Mouse (Mus musculus) spleen, adult 2 months (tissue): ENCODE data around the gene Flnb. TPM values are rescaled to one million over a fixed set of nuclear protein-coding genes. Genes with fewer than 3 reads are reported as not detected.

Experiments
- DNase-seq, 2 experiments: peaks; one replicate each; pipeline versions ENCODE4 v3.0.0 to v3.0.0-alpha.2; 2012 to 2021; ENCODE audit warnings: low spot score in 2 of 2, low read depth in 1 of 2
- H3K27ac ChIP-seq: fragments of 200-500 bp; 2 replicates; pipeline ENCODE4 v1.5.1; 2012; ENCODE audit warnings: low read length, inconsistent platforms; ENCODE audit not compliant: insufficient read depth
- H3K27me3 ChIP-seq: fragments of 200-500 bp; 2 replicates; pipeline ENCODE4 v1.6.1; 2012; ENCODE audit warnings: mild to moderate bottlenecking, moderate library complexity, low read length, inconsistent platforms; ENCODE audit not compliant: control insufficient read depth, insufficient read depth
- H3K36me3 ChIP-seq: fragments of 200-500 bp; 2 replicates; pipeline ENCODE4 v1.6.1; 2012; ENCODE audit warnings: mild to moderate bottlenecking, low read length, inconsistent platforms; ENCODE audit not compliant: control insufficient read depth, insufficient read depth
- H3K4me1 ChIP-seq: fragments of 200-500 bp; 2 replicates; pipeline ENCODE4 v1.6.1; 2011; ENCODE audit warnings: inconsistent platforms; ENCODE audit not compliant: control insufficient read depth, insufficient read depth, insufficient read length
- H3K4me3 ChIP-seq: fragments of 200-500 bp; 2 replicates; pipeline ENCODE4 v1.5.1; 2011; ENCODE audit warnings: mild to moderate bottlenecking, inconsistent platforms; ENCODE audit not compliant: insufficient read depth, insufficient read length; ENCODE audit errors: extremely low read depth
- CTCF ChIP-seq: fragments of 200-500 bp; IDR thresholded peaks from 2 replicates; pipeline ENCODE4 v1.5.1; 2011; ENCODE audit warnings: mild to moderate bottlenecking, inconsistent platforms; ENCODE audit not compliant: insufficient read depth, insufficient read length, insufficient replicate concordance; ENCODE audit errors: extremely low read depth
- POLR2A ChIP-seq: fragments of 200-500 bp; IDR thresholded peaks from 2 replicates; pipeline ENCODE4 v1.6.1; 2011; ENCODE audit warnings: low read depth, low read length, inconsistent platforms
- WGBS: fragments of 180-500 bp; shearing (Covaris S2); methylation state at CpG from one replicate; pipeline ENCODE4 v1.1.7; 2018; 5-methylcytosine and 5-hydroxymethylcytosine counted together
- polyA plus RNA-seq: library from polyadenylated mRNA; depleted of rRNA; stranded (reverse); fragments of >200 nt; gene quantifications from 2 replicates; pipeline ENCODE4 v1.2.3, GENCODE M21; 2012

Gene Flnb
- polyA plus RNA-seq, 1 experiment, result 8.2 TPM

DNA sequence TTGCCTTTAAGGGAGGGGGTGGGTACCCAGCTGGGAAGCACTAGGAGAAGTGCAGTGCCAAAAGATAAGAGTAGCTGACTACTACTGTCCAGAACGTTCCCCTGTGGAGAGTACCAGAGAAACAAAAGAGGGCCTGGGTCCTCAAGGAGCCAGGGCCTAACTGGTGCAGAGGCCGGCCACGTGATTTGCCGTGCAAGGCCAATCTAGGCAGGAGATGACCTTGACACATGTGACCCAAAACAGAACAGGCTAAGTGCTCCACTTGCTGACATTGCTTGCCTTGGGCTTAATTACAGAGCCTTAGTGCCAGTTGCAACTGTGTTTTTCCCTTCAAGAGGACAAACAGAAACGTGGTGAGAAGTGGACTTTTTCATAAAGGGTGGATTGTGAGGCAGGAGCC, 123.7 kb downstream of the Flnb start:
- no peaks in the 10 kb centered on the region for H3K4me1 ChIP-seq
- 85% methylated on average over 5 of the region's 5 CpGs for WGBS
- no peak overlapping the region for H3K27ac ChIP-seq
- DNase-seq, result no peak
- TF ChIP-seq POLR2A (no peak), CTCF (no peak)
- H3K36me3 ChIP-seq, result peaks cover 2% of the 10 kb centered on the region; the same call in 1 of the 2 replicates
- H3K4me3 ChIP-seq, result no peak overlapping the region
- no peaks in the 10 kb centered on the region for H3K27me3 ChIP-seq

DNA sequence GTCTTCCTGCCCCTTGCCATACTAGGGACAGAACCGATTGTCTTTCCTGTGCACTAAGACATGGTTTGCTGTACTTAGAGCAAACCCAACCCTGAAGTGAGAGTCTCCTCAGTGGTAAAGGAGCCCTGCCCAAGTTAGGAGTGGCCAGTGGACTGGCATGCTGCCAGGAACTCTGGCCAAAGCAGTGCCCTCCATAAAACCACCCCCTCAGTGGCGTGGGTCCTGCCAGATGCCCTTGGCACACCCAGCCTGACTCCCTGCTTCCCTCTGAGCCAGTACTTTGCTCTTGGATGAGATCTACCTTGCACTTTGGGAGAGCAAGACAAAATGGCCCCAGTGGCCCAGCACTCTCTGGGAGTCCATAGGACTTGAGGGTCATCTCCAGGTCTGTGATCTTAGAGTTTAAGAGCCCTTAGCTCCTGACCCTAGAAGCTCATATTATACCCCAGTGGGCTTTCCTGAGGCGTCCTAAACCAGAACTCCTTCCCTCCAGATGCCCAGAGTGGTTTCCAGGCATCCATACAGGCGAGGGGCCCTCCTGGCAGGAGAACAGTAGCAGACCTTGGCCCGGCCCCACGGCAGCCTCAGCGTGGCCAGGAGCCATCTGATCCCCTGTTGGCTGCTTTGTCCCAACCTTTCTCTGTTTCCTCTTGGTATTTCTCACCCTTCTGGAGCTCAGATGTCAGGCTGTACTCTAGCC, 125.5 kb downstream of the Flnb start:
- Histone ChIP-seq H3K27ac (no peak overlapping the region), H3K27me3 (no peaks in the 10 kb centered on the region), H3K4me1 (no peaks in the 10 kb centered on the region), H3K36me3 (peaks cover 2% of the 10 kb centered on the region; the same call in 1 of the 2 replicates), H3K4me3 (no peak overlapping the region)
- no peak for DNase-seq
- WGBS, result 83% methylated on average over 7 of the region's 7 CpGs
- TF ChIP-seq POLR2A (no peak), CTCF (no peak)

DNA sequence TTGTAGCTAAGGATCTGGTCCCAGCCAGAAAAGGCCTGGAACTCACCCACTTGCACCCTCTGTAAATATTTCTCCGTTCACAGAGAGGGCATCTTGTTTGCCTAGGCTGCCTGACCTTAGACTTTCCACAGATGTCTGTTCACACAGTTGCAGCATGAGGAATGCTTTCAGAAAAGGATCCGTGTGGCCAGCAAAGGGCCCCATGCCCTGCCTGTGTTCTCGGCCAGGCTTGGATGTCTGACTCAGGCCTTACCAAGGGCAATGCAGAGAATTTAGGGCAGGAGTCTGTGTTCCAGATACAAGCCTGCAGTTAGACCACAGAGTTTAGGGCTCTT, 126.0 kb downstream of the Flnb start:
- Histone ChIP-seq H3K4me3 (no peak overlapping the region), H3K36me3 (peaks cover 2% of the 10 kb centered on the region; the same call in 1 of the 2 replicates), H3K27me3 (no peaks in the 10 kb centered on the region), H3K27ac (no peak overlapping the region), H3K4me1 (no peaks in the 10 kb centered on the region)
- 96% methylated on average over 3 of the region's 3 CpGs for WGBS
- no peak for DNase-seq
- TF ChIP-seq POLR2A (no peak), CTCF (no peak)

DNA sequence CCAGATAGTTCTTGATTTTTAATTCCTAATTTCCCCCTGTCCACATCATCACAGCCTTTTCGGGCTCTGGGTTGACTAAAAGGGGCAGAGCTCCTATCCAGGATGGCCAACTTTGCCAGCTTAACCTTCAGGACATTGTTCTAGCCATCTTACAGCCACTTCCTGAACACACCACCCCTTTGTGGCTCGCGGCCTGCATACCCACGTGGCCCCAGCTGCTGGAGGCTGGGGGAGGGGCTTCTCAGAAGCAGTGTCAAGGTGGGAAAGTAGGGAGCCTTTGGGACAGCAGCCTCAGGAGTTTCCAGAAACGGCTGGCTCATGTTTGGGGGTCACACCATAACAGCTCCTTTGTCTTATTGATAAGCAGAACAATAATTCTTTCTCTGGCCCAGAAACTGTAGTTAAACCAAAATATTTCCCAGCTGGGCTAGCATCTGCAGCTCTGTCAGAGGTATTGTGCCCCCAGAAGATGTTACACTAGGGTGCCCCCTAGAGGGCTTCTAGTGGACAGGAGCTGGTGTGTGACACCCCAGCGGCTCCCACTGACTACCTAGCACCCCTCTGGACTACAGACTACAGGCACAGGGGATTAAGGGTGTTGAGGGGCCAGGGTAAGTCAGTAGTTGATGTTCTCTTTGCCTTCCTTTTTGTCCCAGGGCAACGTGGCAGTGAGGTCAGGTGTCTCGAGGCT, 126.7 kb downstream of the Flnb start:
- 38% methylated on average over 8 of the region's 8 CpGs for WGBS
- H3K36me3 ChIP-seq, result no peaks in the 10 kb centered on the region; the same call in 1 of the 2 replicates
- TF ChIP-seq CTCF (no peak; the same call in 1 of the 2 replicates), POLR2A (no peak)
- no peak overlapping the region for H3K4me3 ChIP-seq
- no peak for DNase-seq
- H3K27me3 ChIP-seq, result no peaks in the 10 kb centered on the region
- H3K4me1 ChIP-seq, result no peaks in the 10 kb centered on the region
- H3K27ac ChIP-seq, result no peak overlapping the region

DNA sequence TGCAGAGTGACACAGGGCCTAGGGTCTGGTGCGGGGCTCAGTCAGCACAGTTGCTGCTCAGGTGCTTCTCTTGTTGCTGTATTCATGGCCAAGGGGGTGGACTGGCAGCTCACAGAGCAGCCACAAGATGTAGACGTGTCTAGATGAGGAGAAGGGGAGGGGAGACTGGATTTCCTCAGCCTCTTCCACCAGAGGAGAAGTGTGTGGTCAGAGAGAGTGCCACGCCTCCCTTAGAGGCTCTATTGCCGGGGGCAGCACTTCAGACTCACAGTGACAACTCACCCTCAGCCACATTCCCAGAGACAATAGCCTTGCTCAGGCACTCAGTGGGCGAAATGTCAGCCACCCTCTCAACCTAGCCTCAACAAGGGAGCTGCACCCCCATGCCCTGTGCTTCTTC, 127.5 kb downstream of the Flnb start:
- no peaks in the 10 kb centered on the region for H3K4me1 ChIP-seq
- H3K4me3 ChIP-seq, result no peak overlapping the region
- 69% methylated on average over 5 of the region's 5 CpGs for WGBS
- no peaks in the 10 kb centered on the region for H3K27me3 ChIP-seq
- H3K27ac ChIP-seq, result no peak overlapping the region
- TF ChIP-seq POLR2A, result no peak
- TF ChIP-seq CTCF, result no peak
- DNase-seq, result no peak
- no peaks in the 10 kb centered on the region; the same call in 1 of the 2 replicates for H3K36me3 ChIP-seq

DNA sequence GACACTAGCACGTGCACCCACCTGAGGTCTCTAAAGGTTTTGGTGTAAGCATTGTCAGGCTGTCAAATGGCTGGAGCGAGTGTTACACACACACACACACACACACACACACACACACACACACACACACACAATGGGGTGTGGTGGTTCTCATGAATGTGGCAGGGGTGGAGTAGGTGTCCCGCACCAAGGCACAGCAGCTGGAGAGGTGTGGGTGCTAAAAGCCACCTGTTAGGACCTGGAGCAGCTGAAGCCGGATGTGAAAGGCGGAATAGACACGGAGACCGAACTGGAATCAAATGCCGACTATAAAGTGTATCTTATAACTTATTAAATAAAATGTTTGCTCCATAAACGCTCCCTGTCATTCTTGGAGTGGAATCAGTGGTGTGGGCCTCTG, 133.5 kb downstream of the Flnb start:
- H3K27ac ChIP-seq, result no peak overlapping the region
- H3K4me1 ChIP-seq, result no peaks in the 10 kb centered on the region
- 93% methylated on average over 9 of the region's 9 CpGs for WGBS
- TF ChIP-seq POLR2A, result no peak
- no peak for TF ChIP-seq CTCF
- DNase-seq, result no peak
- H3K36me3 ChIP-seq, result no peaks in the 10 kb centered on the region; the same call in 1 of the 2 replicates
- no peaks in the 10 kb centered on the region for H3K27me3 ChIP-seq
- H3K4me3 ChIP-seq, result no peak overlapping the region
